Mouse (Mus musculus) liver, embryonic 16.5 days (tissue): ENCODE data around the gene Tmem178. TPM values are rescaled to one million over a fixed set of nuclear protein-coding genes. Genes with fewer than 3 reads are reported as not detected.

Experiments used
- ATAC-seq: fragments of 200-750 bp; cut with Nextera tagmentation; 2 replicates; pipeline ENCODE4 v1.8.0; 2017; ENCODE audit warnings: low read depth, mild to moderate bottlenecking, moderate number of reproducible peaks, moderate library complexity
- H3K27ac ChIP-seq: fragments of 300-500 bp; sonication (generic); 2 replicates; pipeline ENCODE4 v1.5.1; 2014; ENCODE audit warnings: mild to moderate bottlenecking, low read length
- H3K27me3 ChIP-seq: fragments of 300-500 bp; sonication (generic); 2 replicates; pipeline ENCODE4 v1.6.1; 2014; ENCODE audit warnings: low read depth, low read length, mixed read lengths; ENCODE audit not compliant: control insufficient read depth, insufficient read depth
- H3K36me3 ChIP-seq: fragments of 300-500 bp; sonication (generic); 2 replicates; pipeline ENCODE4 v1.6.1; 2014; ENCODE audit warnings: mild to moderate bottlenecking; ENCODE audit not compliant: control insufficient read depth, insufficient read depth
- H3K4me1 ChIP-seq: fragments of 300-500 bp; sonication (generic); 2 replicates; pipeline ENCODE4 v1.6.1; 2014; ENCODE audit warnings: low read depth, low read length, mixed read lengths; ENCODE audit not compliant: control insufficient read depth
- H3K4me2 ChIP-seq: fragments of 300-500 bp; sonication (generic); 2 replicates; pipeline ENCODE4 v1.6.1; 2014; ENCODE audit warnings: low read depth, low read length, mixed read lengths
- H3K4me3 ChIP-seq: fragments of 300-500 bp; sonication (generic); 2 replicates; pipeline ENCODE4 v1.5.1; 2014; ENCODE audit warnings: low read depth, mild to moderate bottlenecking, low read length
- H3K9ac ChIP-seq: fragments of 300-500 bp; sonication (generic); 2 replicates; pipeline ENCODE4 v1.6.1; 2014; ENCODE audit warnings: low read depth, low read length
- H3K9me3 ChIP-seq: fragments of 300-500 bp; sonication (generic); replicated peaks from 2 replicates; pipeline ENCODE4 v1.6.1; 2016; ENCODE audit warnings: low read length; ENCODE audit not compliant: control insufficient read depth
- WGBS: fragments of 180-500 bp; shearing (Covaris S2); extraction: QIAGEN DNeasy Blood & Tissue Kit; methylation state at CpG from one replicate; pipeline ENCODE4 v1.1.7; 2014; ENCODE audit not compliant: insufficient replicate concordance; 5-methylcytosine and 5-hydroxymethylcytosine counted together
- polyA plus RNA-seq: library from polyadenylated mRNA; unstranded; fragments of >200 nt; fragmentation: Nextera tagmentation; extraction: Ambion mirVana; gene quantifications from 2 replicates; pipeline ENCODE4 v1.2.1, GENCODE M21; 2015

Gene Tmem178
- polyA plus RNA-seq, 1 experiment from 2014 or later: 0.25 TPM

DNA sequence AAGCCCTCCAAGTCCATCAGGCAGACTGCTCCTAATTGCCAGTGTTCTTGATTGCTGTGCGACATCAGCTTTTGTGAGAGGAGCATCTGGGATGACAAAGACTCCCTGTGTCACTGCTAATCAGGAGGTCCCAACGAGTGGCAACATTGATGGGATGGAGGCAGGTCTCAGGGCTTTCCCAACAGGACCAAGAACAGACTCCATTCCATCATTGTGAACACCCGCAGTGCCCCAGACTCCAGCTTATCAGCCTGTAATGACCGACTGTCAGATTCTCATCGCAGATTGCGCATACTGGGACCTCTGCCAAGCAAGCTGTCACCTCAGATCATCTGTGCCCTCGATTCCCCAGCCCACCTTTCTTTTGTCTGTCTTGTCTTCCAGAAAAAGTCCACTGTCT is 7.9 kb downstream of the Tmem178 start:
- no peak overlapping the region for H3K4me2 ChIP-seq
- no peak overlapping the region for H3K27ac ChIP-seq
- ATAC-seq: no peak
- no peak overlapping the region for H3K9ac ChIP-seq
- no peaks in the 10 kb centered on the region for H3K4me1 ChIP-seq
- no peaks in the 10 kb centered on the region for H3K27me3 ChIP-seq
- H3K36me3 ChIP-seq: no peaks in the 10 kb centered on the region
- no peak overlapping the region for H3K4me3 ChIP-seq
- no peaks in the 10 kb centered on the region for H3K9me3 ChIP-seq
- WGBS: 59% methylated on average over 7 of the region's 7 CpGs

DNA sequence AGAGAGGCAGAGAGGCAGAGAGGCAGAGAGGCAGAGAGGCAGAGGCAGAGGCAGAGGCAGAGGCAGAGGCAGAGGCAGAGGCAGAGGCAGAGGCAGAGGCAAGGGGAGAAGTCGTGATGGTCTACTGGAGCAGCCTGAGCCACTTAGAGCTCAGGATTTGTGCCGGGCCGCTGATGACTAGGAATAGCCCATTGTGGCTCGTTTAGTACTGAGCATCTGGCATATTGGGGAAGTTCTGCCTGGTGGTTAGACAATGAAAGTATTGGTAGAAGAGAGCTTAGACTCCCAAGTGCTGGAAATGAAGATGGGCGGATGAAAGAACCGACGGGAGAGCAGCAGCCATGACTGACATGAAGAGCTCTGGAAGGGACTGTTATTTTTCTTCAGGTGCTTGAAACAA is 11.0 kb downstream of the Tmem178 start:
- WGBS: 55% methylated on average over 7 of the region's 7 CpGs
- Histone ChIP-seq H3K9ac (no peak overlapping the region), H3K36me3 (no peaks in the 10 kb centered on the region), H3K27ac (no peak overlapping the region), H3K4me1 (no peaks in the 10 kb centered on the region), H3K27me3 (no peaks in the 10 kb centered on the region), H3K4me3 (no peak overlapping the region), H3K9me3 (no peaks in the 10 kb centered on the region), H3K4me2 (no peak overlapping the region)
- ATAC-seq: no peak

DNA sequence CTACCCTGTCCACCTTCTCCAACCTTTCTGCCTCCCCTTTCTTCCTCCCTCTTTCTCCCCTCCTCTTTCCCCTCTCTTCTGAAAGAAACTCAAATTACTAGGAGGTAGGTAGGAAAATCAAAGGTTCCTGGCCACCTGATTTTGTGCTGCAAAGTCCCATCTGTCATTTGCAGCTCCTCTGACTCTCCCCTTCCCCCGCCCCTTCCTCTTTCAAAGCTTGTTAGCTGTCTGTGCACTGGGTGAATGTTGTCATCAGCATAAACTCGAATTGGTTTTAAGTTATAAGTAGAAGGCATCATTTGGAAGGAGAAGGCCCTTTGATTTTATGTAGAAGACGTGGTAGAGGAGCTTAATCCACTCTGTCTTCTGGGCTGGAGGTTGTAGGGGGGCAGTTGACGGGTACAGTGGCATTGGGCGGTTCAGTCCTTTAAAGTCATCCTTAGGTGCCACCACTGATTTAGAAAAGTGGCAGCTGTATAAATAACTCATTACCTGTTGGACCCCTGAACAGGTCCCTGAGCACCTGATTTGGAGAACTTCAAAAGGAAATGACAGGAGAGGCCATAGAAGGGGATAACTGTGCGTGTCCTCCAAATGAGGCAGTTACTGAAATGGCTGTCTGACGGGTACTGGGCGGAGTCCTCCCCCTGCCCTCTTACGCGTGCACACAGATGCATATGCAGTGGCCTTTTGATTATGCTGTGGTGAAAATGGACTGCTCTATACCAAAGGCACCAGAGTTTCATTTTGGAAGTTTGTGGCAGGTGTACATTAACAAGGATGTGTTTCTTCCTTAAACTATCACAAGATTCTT is 11.8 kb downstream of the Tmem178 start:
- no peak overlapping the region for H3K4me3 ChIP-seq
- H3K27me3 ChIP-seq: no peaks in the 10 kb centered on the region
- H3K4me1 ChIP-seq: no peaks in the 10 kb centered on the region
- no peak for ATAC-seq
- no peak overlapping the region for H3K9ac ChIP-seq
- no peaks in the 10 kb centered on the region for H3K9me3 ChIP-seq
- WGBS: 54% methylated on average over 10 of the region's 10 CpGs
- no peak overlapping the region for H3K27ac ChIP-seq
- no peak overlapping the region for H3K4me2 ChIP-seq
- H3K36me3 ChIP-seq: no peaks in the 10 kb centered on the region

DNA sequence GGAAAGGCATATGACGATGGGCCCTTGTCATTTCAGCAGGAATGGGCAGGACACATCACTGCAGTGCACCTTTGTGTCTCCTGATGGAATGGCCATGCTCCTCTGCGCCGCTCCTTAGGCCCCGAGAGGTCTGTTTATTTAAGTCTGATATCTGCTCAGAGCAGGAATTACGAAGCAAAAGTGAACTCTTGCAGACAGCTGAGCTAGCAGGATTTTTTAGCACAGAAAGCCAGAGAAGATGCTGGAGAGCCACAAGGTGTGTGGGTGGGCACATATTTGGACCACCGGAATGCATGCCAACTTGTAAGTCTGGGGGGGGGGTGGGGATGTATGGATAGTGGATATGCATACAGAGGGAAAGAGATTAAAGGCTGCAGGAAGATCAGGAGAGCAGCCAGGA is 13.9 kb downstream of the Tmem178 start:
- Histone ChIP-seq H3K9ac (no peak overlapping the region), H3K9me3 (no peaks in the 10 kb centered on the region), H3K36me3 (no peaks in the 10 kb centered on the region), H3K4me3 (no peak overlapping the region), H3K27ac (no peak overlapping the region), H3K27me3 (no peaks in the 10 kb centered on the region), H3K4me2 (no peak overlapping the region), H3K4me1 (no peaks in the 10 kb centered on the region)
- 62% methylated on average over 6 of the region's 6 CpGs for WGBS
- ATAC-seq: no peak

DNA sequence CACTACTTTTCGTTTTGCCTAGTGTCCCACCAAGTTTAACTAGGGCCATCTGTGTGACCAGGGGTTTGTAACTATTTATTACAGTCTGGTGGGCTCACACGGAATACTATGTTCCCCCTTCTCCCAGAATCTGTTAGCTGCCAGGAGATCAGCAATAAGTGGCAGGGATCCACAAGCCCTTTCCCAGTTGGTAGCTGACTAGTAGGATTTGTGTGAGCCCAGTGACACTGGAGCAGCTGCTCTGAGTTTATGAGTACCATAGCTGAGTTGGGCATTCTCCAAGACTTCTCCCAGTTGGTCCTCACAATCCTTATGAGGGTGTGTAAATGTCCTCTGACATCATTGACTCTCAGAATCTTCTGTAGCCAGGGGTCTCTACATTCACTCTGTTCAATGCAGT is 15.4 kb downstream of the Tmem178 start:
- Histone ChIP-seq H3K4me3 (no peak overlapping the region), H3K9me3 (no peaks in the 10 kb centered on the region), H3K27me3 (no peaks in the 10 kb centered on the region), H3K9ac (no peak overlapping the region), H3K27ac (no peak overlapping the region), H3K4me1 (no peaks in the 10 kb centered on the region), H3K36me3 (no peaks in the 10 kb centered on the region), H3K4me2 (no peak overlapping the region)
- WGBS: 41% methylated on average over 2 of the region's 2 CpGs
- no peak for ATAC-seq

DNA sequence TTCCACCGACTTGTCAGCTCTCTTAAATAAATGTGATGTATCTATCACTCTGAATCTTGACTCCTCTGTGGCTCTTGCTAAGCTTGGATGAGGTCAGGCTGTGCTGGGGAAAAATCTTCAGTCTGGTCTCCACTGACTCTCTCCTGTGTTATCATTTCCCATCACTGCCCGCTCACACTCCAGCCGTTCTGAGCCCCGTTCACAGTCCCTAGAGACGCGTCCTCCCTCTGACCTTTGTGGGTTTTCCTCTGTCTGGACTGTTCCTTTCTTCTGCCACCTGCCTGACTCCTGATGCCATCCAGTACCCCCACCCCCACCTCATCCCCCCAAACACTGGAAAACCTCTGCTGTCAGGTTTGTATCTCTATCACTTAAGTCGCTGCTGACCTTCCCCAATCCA is 23.0 kb downstream of the Tmem178 start:
- WGBS: 43% methylated on average over 7 of the region's 7 CpGs
- H3K4me2 ChIP-seq: no peak overlapping the region
- H3K4me1 ChIP-seq: no peaks in the 10 kb centered on the region
- no peaks in the 10 kb centered on the region for H3K9me3 ChIP-seq
- no peak for ATAC-seq
- no peaks in the 10 kb centered on the region for H3K36me3 ChIP-seq
- no peak overlapping the region for H3K9ac ChIP-seq
- H3K27me3 ChIP-seq: no peaks in the 10 kb centered on the region
- H3K27ac ChIP-seq: no peak overlapping the region
- H3K4me3 ChIP-seq: no peak overlapping the region

DNA sequence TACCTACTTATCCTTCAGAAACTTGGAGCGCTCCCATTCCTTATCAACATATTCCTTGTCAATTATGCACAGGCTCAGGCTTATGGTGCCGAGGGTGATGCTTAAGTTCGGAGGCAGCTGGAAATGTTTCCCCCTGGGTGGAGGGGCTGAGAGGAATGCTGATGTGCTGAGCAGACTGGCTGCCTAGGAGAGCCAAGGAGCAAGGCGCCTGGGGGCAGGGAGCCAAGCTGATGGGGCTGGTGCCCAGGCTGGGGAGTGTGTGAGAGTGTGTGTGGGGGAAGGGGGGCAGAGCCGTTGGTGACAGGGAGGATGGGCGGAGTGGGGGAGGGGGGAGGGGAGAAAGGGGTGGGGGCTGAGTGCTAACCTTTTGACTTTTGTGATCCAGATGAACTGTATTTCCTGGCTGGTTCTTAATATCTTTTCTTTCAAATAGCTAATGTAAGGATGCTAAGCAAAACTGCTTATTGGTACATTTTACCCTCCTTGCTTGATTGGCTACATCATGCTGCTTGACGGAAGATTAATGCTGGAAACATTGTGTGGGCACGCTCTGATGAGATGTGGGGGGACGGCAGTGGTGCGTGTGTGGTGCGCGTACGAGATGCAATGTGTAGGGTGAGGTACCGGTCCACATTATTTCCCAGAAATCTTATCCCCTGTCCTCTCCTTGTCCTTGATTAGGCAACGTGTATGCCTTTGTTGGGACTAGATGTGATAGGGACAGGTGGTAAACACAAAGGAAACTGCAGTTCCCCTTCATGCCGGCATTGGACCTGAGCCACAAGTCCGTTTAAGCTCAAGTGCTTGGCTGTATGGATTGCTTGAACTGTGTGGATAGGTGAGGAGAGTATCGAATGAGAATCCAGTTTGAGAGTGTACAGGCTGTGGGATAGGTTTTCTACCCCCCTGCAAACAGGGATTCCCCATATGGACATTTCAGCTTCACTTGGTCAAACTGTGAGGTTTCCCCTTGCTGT is 25.5 kb downstream of the Tmem178 start:
- Histone ChIP-seq H3K4me3 (no peak overlapping the region), H3K27me3 (no peaks in the 10 kb centered on the region), H3K36me3 (no peaks in the 10 kb centered on the region), H3K9ac (no peak overlapping the region), H3K27ac (no peak overlapping the region), H3K4me2 (no peak overlapping the region), H3K9me3 (no peaks in the 10 kb centered on the region), H3K4me1 (no peaks in the 10 kb centered on the region)
- ATAC-seq: no peak
- WGBS: 62% methylated on average over 18 of the region's 18 CpGs

DNA sequence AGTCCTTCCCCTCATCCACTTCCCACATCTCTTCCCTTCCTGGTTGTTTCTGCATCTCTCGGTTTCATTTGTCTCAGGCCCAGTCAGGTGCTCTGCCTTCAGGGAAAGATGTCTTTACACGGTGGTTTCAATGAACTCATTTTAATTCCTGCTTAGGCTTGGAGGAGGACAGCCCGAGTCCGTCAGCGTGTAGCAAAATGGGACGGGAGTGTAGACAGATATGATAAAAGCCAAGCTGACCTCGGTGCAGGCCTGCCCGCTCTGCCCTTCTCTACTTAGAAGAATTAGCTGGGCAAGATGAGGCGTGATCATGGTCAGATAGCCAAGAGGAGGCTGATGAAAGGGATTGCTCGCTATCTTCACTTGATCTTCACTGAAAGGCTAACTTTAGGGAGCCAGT is 26.3 kb downstream of the Tmem178 start:
- ATAC-seq: no peak
- Histone ChIP-seq H3K36me3 (no peaks in the 10 kb centered on the region), H3K9me3 (no peaks in the 10 kb centered on the region), H3K27ac (no peak overlapping the region), H3K4me1 (no peaks in the 10 kb centered on the region), H3K4me2 (no peak overlapping the region), H3K4me3 (no peak overlapping the region), H3K9ac (no peak overlapping the region), H3K27me3 (no peaks in the 10 kb centered on the region)
- WGBS: 65% methylated on average over 10 of the region's 10 CpGs

DNA sequence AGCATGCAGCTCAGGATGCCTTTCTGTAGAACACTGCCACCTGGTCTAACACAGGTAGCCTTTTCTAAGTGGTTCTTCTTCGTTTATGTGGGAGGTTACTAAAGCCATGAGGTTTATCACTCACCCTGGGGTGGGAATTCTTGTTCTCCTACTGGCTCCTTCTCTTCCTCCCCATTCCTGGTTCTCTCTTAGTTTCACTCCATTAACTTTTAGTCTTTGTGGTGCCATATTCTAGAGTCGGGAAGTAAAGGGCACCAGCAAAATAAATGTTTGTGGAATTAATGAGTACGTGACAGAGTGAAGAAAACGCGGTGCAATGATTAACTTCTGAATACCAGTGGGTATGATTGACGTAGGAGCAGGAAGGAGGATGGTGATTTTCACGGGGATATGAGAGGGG is 28.5 kb downstream of the Tmem178 start:
- H3K27ac ChIP-seq: no peak overlapping the region
- no peak for ATAC-seq
- no peaks in the 10 kb centered on the region for H3K36me3 ChIP-seq
- H3K4me1 ChIP-seq: no peaks in the 10 kb centered on the region
- H3K27me3 ChIP-seq: no peaks in the 10 kb centered on the region
- no peak overlapping the region for H3K9ac ChIP-seq
- H3K4me3 ChIP-seq: no peak overlapping the region
- H3K9me3 ChIP-seq: no peaks in the 10 kb centered on the region
- H3K4me2 ChIP-seq: no peak overlapping the region
- WGBS: 66% methylated on average over 7 of the region's 7 CpGs
